Mouse (Mus musculus): Measurements from ENCODE around the gene Syn3.
A peak's percentile ranks its signal among the peaks of the same experiment; 100 is the strongest.
"Not testable (repeated sequence)": the region's sequence is repeated elsewhere in the genome, so short reads cannot be mapped to it uniquely, and the experiment has no call there.

Syn3 gene

DNA sequence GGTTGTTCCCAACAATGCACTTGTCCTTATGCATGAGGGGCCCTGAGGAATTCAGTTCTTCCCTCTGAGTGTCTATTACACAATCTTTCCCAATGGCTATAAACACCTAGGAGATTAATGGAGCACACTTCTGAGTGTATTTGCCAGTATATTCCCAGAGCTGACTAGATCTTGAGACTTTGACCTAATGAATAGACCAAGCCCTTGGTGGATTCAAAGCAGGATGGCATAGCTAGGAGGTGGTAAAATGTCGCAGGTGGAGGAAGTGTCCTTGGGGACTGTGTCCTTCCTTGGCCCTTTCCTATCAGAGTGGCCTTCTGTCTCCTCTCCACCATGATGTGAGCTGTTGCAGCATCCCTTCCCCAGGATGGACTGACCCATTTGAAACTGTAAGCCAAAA lies 362.4 kb downstream of the Syn3 start:
- DNase-seq, result no peak

- DNase-seq, result no peak
Observed at GRCm38 (mm10) chr10:86134848-86135247, 363.8 kb downstream of the Syn3 start.

GRCm38 (mm10) chr10:86134336-86134735 lies 364.4 kb downstream of the Syn3 start:
- no peak for DNase-seq

GRCm38 (mm10) chr10:86132420-86132956 lies 366.2 kb downstream of the Syn3 start:
- DNase-seq, result no peak

DNA sequence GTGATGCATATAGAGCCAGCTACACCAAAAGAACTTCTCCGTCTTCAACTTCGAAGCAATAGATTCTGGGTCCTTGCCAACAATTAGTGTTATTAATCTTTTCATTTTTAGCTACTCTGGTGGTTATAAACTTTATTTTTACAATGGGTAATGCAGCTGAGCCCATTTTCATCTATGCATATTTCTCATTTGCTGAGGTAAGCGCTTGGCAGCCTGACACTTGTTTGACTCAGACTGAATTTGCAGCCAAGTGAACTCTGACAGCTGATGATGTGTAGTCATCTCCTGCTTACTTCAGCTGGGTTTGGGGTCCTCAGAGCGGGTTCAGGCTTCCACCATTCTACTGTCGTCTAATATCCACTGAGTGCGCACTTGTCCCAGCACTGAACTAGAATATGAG lies 369.6 kb downstream of the Syn3 start:
- DNase-seq, result no peak

GRCm38 (mm10) chr10:86126478-86126877 lies 372.2 kb downstream of the Syn3 start:
- DNase-seq, result no peak

DNA sequence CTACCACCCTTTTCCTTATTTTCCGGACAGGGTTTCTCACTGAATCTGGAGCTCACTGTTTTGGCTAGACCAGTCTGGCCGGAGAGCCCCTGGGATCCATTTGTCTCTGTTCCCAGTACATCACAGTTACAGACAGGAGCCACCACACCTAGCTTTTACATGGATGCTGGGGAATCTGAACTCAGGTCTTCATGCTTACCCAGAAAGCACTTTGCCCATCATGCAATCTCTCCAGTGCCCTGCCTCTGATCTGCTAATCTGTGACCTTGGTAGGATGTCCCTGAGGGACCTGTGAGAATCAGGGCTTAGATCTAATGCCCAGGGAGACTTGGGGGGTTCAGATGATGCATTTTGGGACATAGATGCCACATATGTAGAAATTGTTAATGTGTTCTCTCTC lies 373.3 kb downstream of the Syn3 start:
- DNase-seq, result no peak

- no peak for DNase-seq
Observed at GRCm38 (mm10) chr10:86124115-86124514, 374.6 kb downstream of the Syn3 start.

DNA sequence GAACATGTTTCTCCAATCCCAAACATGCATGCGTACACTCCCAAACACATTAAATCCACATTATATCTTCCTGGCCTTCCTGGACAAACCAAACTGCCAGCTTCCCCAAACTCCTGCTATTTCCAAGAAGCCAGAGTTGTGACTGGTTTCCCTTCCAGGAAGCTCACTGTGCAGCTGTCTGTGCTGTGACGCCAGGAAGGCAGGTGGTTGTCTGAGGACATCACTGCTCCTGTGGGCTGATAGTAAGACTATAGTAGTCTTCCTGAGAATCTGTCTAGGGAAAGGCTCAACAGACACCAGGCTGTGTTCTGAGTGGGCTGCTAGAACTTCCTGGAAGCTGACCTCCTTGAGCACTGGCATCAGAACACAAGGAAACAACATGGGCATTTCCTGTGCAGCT lies 375.5 kb downstream of the Syn3 start:
- DNase-seq, result no peak

DNA sequence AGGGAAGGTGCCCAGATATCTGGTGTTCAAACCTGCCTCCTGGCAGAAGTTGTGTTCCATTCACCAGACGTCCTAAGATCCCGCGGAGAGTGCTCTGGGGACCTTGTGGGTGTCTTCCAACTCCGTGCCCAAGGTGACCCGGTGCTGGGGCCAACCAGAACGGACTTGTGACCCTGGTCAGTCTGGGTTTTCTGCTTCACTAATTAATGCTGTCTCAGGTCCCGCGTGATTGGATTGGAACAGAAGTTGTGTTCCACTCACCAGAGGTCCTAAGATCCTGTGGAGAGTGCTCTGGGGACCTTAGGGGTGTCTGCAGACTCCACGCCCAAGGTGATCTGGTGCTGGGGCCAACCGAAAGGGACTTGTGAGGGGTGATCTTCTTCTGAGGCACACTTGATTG lies 376.2 kb downstream of the Syn3 start:
- DNase-seq, result not testable (repeated sequence)

DNA sequence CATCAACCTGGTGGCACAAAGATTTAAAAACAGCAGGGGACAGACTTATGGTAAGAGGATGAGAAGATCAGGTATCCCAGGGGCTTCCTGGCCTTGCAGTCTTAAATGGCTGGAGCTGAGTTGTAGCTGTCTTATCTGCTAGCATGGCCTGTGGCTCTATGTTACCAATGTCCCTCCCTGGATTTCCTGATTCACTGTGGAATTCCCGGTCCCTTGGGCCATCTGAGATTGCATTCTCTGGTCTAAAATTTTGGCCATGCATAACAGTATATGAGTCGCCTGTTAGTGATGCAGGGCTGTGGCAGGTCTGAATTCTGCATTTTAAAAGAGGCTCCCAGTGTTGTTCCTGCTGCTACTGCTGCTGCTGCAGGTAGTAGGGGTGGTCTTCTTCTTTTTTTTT lies 382.4 kb downstream of the Syn3 start:
- no peak for DNase-seq

DNA sequence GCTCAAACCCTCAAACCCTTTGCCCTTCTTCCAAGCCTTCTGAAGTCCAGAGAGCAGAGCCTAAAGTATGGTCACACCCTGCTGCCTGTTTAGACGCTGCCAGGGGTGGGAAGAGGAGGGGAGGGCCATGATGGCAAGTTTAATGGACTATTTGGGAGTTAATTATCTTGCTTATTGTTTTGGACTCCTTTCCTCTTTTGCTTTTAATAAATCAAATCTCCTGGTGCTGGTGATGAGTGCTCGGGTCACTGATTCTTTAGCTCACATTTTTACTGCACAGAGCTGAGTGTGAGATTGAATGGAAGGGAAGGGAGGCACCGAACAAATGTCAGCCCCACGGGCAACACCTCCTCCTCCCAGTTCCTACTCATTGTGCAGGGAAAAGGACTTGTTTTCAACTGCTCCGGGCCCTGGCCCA lies 384.3 kb downstream of the Syn3 start:
- DNase-seq, result no peak

DNA sequence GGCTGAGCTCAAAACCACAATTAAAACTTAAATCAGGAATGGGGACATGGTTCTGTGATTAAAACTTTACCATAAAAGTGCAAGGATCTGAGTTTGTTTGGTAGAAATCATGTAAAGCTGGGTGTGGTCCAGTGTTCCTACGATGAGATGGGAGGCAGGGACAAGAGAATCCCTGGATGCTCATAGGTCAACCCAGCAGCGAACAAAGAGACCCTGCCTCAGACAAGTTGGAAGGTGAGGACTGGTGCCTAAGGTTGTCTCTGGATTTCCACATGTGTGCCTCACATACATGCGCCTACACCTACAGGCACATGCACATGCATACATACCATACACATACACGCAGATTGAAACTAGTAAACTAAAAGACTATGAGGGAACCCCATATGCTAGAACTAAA lies 389.9 kb downstream of the Syn3 start:
- DNase-seq, result no peak

DNA sequence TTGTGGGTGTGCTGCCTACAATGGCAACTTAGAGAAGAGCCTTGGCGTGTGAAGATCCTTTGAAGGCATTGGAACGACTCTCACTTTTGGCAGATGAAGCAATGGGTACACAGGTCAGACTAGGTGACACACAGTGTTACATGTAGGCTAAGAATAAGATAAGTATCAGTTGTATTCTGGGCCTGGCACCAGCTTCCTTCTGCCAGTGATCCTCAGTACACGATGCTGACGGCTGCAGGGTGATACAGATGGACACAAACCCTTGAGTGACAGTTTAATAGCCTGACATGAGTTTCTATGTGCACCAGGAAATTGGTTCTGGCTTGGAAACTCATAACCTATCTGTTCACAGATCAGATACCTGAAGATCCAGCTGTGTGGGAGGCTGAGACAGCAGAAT lies 391.0 kb downstream of the Syn3 start:
- DNase-seq, result no peak

DNA sequence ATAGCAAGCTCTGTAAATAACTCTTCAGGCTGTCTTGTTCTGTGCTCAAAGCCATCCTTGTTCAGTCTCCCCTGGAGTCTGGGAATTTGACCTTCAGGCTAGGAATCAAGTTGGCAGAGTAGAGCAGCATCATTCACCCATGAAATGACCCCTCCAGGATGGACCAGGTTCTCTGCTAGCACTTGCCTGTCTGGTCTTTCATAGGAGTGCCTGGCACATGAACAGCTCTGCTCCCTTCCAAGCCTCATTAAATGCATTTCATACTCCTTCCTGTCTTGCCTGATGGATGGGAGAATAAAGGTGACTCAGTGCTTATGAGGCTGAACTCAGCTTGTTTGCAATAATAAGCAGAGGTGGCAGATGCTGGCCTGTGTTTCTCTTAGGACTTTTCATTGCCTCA lies 394.7 kb downstream of the Syn3 start:
- no peak for DNase-seq

GRCm38 (mm10) chr10:86100281-86100851 lies 398.3 kb downstream of the Syn3 start:
- DNase-seq, result no peak

- no peak for DNase-seq
Observed at GRCm38 (mm10) chr10:86098363-86098762, 400.3 kb downstream of the Syn3 start.

DNA sequence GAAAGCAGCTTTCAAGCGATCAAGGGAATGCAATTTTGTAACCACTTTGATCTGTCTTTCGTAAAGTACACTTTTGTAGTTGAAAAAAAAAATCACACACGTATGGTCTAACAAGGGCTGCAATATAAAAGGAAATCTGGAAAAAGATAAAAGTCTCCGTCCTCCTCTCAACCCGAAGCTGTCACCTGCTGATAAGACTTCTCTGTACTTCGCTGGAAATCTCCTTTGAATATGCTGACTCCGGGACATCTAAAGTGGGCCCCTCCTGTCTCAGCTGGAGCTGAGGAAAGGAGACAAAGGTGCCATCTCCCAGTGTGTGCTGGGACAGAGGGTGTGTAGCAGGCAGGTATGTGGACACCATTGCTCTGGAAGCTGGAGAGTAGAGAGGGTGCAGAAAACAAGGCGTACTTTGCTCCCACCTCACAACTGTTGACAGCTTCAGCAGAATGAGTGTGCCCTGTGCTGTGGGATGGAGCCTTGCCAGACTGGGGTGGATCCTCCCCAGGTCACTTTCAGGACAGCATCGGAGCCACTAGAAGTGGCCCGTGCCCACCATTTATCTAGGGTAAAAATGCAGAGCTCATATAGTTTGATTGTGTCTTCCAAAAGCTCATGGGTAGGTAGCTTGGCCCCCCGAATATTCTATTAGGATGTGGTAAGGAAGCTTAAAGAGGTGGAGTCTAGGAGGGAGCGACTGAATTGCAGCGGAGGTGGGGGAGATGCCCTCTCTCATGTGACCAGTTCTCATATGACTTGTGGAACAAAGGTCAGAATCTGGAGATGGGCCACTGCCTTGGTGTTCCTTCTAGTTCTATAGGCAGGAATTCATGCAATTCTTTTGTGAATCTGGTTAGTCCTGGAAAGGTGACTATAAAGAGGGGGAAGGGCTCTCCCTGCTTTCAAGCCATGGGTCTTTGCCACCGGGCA lies 405.3 kb downstream of the Syn3 start:
- no peak for DNase-seq

GRCm38 (mm10) chr10:86091919-86092318 lies 406.8 kb downstream of the Syn3 start:
- peak; percentile 42 to 45 for DNase-seq

- DNase-seq, result no peak
Observed at GRCm38 (mm10) chr10:86079921-86080320, 418.8 kb downstream of the Syn3 start.

DNA sequence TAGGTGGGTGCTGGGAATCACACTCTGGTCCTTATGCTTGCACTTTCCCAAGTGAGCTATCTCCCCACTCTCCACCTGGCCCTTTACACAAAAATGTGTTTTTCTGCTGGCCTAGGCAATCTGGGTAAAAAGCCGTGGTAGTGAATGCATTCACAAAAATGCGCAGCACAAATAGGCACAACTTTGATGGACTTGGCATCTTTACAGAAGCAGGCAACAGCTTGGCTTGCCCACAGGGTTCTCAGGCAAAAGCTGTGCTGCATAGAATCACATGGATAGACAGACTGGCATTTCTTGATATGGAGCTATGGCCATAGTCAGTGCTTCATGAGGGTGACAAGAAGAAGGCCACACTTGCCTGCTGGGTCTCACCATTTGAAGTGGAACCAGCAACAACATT lies 419.9 kb downstream of the Syn3 start:
- no peak for DNase-seq

GRCm38 (mm10) chr10:86077272-86077671 lies 421.4 kb downstream of the Syn3 start:
- no peak for DNase-seq

GRCm38 (mm10) chr10:86074971-86075711 lies 423.6 kb downstream of the Syn3 start:
- DNase-seq, result no peak

GRCm38 (mm10) chr10:86074134-86074533 lies 424.6 kb downstream of the Syn3 start:
- no peak for DNase-seq
